Mouse (Mus musculus) gastrocnemius, postnatal 4 days (tissue): Measurements from ENCODE around the gene Cldn13. TPM values are rescaled to one million over a fixed set of nuclear protein-coding genes. Genes with fewer than 3 reads are reported as not detected.

ENCODE experiments used
- DNase-seq, 2 experiments: peaks; one replicate each; pipeline ENCODE4 v3.0.0; 2021 to 2022; ENCODE audit warnings: low spot score in 2 of 2, mixed read lengths in 2 of 2
- total RNA-seq, 2 experiments: library from RNA; stranded (reverse); gene quantifications; 2 replicates each; pipeline ENCODE4 v1.2.3; 2021

Gene Cldn13
- total RNA-seq, 2 experiments from 2014 or later = not detected

DNA sequence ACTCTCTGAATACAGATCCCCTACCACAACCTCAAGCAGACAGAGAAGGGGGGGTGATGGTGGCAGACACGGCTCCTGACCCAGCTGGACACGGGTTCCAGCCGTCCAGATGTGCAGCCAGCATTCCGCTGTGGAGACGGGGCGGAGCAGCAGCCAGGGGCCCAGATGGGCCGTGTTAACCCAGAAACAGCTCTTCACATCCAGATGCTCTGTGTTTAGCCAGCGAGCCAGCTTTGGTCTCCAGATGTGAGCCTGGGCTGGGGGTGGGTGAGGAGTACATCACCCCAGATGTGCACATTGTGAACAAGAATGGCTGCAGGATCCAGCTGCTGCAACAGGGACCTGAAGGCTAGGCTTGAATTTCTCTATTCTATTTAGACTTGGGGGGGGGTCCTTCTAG is 20.0 kb downstream of the Cldn13 start:
- peak in 1 of 2 experiments; percentile 59 for DNase-seq

- DNase-seq = no peak
Observed at GRCm38 (mm10) chr5:134892717-134893116, 22.6 kb downstream of the Cldn13 start.

- no peak for DNase-seq
Observed at GRCm38 (mm10) chr5:134891552-134891951, 23.8 kb downstream of the Cldn13 start.

DNA sequence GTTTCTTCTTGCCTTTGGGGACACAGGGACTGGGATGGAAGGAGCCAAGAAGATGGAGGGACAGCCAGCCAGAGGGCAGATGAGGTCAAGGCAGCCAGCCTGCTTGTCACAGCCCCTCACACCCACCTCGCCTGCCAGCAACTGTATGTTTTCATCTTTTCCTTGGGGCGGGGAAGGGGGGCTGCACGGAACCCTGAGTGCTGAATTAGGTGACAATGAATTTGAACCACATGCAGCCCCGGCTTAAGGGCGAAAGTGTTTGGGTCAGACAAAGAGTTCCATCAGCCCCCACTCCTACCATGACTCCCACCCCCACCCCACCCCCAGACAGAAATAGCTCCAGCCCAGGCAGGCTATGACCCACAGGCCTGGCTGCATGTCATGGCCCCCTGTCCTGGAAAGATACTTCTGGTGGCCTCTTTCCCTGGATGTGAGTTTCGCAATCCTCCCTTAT is 24.7 kb downstream of the Cldn13 start:
- DNase-seq = no peak

GRCm38 (mm10) chr5:134888505-134888904 is 26.8 kb downstream of the Cldn13 start:
- DNase-seq = no peak

DNA sequence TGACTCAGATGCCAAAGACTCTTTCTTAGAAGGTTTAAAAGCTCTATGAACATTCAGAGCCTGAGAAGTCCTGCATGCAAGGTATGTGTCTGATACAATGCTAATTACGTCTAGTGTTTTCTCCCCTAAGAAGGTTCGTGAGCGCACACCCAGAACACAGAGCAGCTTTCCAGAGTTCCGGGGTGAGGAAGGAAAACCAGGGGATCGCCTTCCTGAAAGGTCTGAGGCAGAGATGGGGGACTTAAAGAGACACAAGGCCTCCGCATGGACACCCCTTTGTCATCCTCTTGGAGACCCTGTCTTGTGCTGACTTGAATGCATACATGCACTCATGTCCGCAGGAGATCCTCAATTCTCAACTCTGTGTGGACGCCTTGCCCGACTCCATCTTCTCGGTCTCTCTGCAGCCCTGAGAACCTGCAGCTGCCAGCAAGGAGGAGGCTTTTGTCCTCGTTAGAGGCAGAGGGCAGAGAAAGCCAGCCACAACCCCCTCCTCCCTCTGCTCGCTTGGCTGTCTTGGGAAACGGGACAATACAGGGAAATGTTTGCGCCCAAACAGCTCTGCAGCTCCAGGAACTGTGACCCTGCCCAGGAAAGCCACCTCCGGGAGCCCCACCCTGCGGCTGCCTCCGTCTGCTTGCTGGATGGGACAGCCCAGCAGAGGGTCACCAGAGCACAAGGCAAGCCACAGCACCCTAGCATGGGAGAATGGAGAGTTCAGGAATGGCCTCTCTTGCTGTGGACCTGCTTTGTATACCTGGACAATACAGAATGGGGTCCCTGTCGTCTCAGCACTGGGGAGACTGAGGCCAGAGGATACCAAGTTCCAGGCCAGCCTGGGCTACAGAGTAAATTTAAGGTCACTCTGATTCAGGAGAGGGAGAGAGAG is 27.6 kb downstream of the Cldn13 start:
- no peak for DNase-seq

DNA sequence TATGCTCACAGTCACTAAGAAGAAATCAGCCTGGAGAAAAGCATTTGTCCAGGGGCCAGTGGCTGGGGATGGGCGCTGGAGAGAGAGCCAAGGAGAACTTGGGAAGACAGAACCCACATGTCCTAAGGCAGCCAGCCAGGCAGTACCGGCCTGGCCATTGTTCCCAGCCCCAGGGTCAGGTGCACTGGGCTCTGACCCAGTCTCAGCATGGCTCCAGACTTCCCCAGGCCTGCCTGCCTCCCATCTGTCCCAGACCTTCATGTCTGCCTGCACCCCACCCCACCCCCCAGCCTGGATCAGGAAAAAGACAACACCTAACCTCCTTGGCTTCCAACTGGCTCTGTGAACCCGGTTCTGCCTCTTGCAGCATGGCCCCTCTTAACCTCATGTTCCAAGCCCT is 32.2 kb downstream of the Cldn13 start:
- no peak for DNase-seq

DNA sequence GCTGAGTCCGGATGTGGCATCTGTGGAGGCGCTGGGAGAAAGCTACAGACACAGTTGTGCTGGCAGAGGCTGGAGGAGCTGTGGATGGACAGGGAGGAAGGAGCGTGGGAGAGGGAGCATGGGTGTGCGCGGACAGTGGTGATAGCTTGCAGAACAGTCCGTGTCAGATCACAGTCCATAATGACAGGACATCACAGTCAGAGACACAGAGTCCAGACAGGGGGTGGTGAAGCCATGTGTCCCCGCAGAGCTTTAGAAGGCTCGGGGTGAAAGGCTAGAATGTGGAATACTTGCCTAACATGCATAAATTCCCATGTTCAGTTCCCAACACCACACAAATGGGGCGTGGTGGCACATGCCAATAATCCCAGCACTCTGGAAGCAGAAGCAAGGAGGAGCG is 38.5 kb downstream of the Cldn13 start:
- DNase-seq = no peak

- DNase-seq = no peak
Observed at GRCm38 (mm10) chr5:134875245-134875644, 40.1 kb downstream of the Cldn13 start.

DNA sequence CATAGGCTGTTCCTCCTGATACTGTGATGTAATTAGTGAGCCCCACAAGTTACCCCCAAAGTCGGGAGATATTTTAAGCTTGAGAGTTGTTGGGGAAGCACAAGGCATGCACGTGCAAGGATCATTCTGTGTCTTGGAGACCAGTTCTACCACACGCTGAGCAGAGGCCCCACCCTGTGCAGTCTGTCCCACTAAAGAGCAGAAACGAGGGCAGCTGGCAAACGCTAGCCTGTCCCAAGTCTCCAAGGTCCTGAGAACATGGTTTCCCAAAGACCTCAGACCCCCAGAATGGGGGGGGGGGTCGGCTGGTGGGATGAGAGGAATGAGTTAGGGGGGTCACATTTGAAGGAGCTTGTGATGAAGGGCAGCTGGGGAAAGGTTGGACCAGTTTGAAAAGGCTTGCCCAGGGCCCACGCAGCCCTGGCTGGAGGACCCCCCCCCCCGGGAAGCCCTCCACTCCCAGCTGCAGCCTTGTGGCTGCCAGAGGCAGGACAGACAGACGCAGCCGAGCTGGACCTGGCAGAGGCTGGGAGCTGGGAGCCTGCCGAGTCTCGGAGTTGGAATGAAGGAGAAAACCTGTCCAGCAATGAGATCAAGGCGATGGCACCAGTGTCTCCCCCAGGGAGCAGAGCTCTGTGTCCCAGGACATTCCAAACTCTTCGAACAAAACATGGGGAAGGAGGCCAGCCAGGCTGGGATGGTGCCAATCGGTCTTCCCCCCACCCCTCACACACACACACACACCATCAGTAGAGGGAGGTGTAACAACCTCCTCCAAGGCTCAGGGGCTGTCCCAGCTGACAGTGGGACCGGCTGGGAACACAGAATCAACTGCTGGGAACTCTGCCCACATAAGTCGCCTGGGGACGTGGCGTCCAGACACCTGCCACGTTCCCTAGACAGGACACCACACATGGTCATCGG is 41.1 kb downstream of the Cldn13 start:
- peak; percentile 69 to 86 for DNase-seq

DNA sequence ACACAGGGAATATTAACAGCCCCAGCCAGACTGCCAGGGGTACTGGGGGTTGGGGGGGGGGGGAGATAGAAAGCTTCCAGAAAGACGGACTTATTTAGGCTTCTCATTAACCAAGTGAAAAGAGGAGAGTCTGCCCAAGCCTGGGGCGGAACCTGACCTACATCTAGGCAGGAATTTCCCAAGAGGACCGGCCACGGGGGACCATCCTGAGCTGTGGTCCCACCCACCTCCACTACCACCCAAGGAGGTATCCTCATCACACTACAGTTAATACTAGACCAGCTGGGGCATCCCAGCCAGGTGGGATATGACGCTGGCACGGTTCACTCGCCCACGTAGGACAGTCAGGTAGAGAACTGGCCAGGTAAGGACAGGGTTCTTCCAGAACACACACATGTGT is 42.3 kb downstream of the Cldn13 start:
- peak in 1 of 2 experiments; percentile 36 for DNase-seq

GRCm38 (mm10) chr5:134872597-134872996 is 42.7 kb downstream of the Cldn13 start:
- DNase-seq = peak in 1 of 2 experiments; percentile 67

- no peak for DNase-seq
Observed at GRCm38 (mm10) chr5:134868506-134868905, 46.8 kb downstream of the Cldn13 start.

- DNase-seq = no peak
Observed at GRCm38 (mm10) chr5:134867320-134868144, 47.8 kb downstream of the Cldn13 start.

DNA sequence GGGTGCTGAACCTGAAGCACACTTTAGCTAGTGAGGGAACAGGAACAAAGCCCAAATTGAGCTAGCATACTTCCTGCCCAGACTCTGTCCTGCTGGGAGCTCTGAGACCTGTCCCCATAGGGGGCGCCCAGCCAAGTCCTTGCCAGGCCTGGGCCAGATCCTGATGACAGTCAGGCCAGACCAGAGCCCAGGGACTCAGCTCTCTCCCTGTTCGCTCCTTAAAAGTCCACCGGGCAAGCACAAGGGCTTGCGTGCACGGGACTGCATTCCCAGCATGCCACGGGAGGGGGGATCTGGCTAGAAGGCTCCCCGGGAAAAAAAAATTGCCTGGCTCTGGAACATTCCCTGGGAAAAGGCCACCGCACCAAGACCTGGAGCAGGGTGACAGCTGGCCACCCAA is 50.2 kb downstream of the Cldn13 start:
- DNase-seq = peak; percentile 33 to 52

Other genes with a start within 250 kb of the Cldn13 start
- gene Limk1, start 226.9 kb downstream of the Cldn13 start, total RNA-seq = 10 to 100 TPM; 15.2 to 18.6 TPM
- 100 to 1,000 TPM; 334 to 400 TPM for gene Eln, start 168.2 kb downstream of the Cldn13 start, total RNA-seq
- gene Tmem270, start 8.8 kb downstream of the Cldn13 start, total RNA-seq = not detected
- 10 to 100 TPM in 1 of 2 experiments, 1 to 10 TPM in 1; 8.7 to 10.3 TPM for gene Mettl27, start 16.8 kb upstream of the Cldn13 start, total RNA-seq
- gene Cldn4, start 31.4 kb upstream of the Cldn13 start, total RNA-seq = not detected
- under 1 TPM in 1 of 2 experiments, not detected in 1; 0.29 TPM for gene Cldn3, start 70.7 kb upstream of the Cldn13 start, total RNA-seq
- 10 to 100 TPM; 44.0 to 44.6 TPM for gene Abhd11, start 93.6 kb upstream of the Cldn13 start, total RNA-seq
- gene Stx1a, start 108.0 kb upstream of the Cldn13 start, total RNA-seq = 1 to 10 TPM; 4.5 to 5.1 TPM
- gene Dnajc30, start 148.7 kb upstream of the Cldn13 start, total RNA-seq = 10 to 100 TPM; 23.8 to 25.2 TPM
- gene Bud23, start 149.4 kb upstream of the Cldn13 start, total RNA-seq = 10 to 100 TPM; 29.9 to 33.3 TPM
- 1 to 10 TPM; 3.2 to 4.1 TPM for gene Vps37d, start 162.7 kb upstream of the Cldn13 start, total RNA-seq
- 10 to 100 TPM; 13.8 to 24.6 TPM for gene Mlxipl, start 174.4 kb upstream of the Cldn13 start, total RNA-seq
- gene Tbl2, start 234.1 kb upstream of the Cldn13 start, total RNA-seq = 10 to 100 TPM; 18.3 to 22.2 TPM